Mouse (Mus musculus): ENCODE measurements at regions not wholly inside any gene's neighbourhood (a gene's known extent, or its start where the extent isn't known, plus 50 kb on each side); places are given as distances from the start of the nearest gene placed in this dataset.

- TF ChIP-seq CTCF (IDR thresholded peaks at IDR 0.05; ENCODE audit: low read depth, low read length) = no peak
- TF ChIP-seq POLR2A (IDR thresholded peaks at IDR 0.05; ENCODE audit: insufficient read depth, low read length) = no peak
- no peak for TF ChIP-seq EP300 (IDR thresholded peaks at IDR 0.05; ENCODE audit: insufficient read depth, low read depth, low read length)
Observed at GRCm38 (mm10) chr10:37357304-37358060, 218.8 kb upstream of the Marcks start.

Measured in ES-Bruce4 (cell line).